Mouse (Mus musculus) midbrain, embryonic 11.5 days (tissue): ENCODE results near the gene March7. TPM values are rescaled to one million over a fixed set of nuclear protein-coding genes. Genes with fewer than 3 reads are reported as not detected.

ENCODE experiments used
- ATAC-seq: fragments of 200-750 bp; cut with Nextera tagmentation; 2 replicates; pipeline ENCODE4 v1.8.0; 2017; ENCODE audit warnings: moderate TSS enrichment, moderate library complexity; ENCODE audit not compliant: low FRiP score
- DNase-seq: peaks from one replicate; pipeline ENCODE4 v3.0.0; 2015; ENCODE audit warnings: low spot score; ENCODE audit errors: missing footprints
- H3K27ac ChIP-seq: fragments of 300-500 bp; sonication (generic); 2 replicates; pipeline ENCODE4 v1.5.1; 2014; ENCODE audit warnings: low read depth, low read length
- H3K27me3 ChIP-seq: fragments of 300-500 bp; sonication (generic); 2 replicates; pipeline ENCODE4 v1.6.1; 2014; ENCODE audit warnings: mild to moderate bottlenecking, low read length, moderate library complexity, mixed read lengths; ENCODE audit not compliant: control insufficient read depth, insufficient read depth
- H3K36me3 ChIP-seq: fragments of 300-500 bp; sonication (generic); 2 replicates; pipeline ENCODE4 v1.6.1; 2014; ENCODE audit warnings: mild to moderate bottlenecking, low read length, moderate library complexity, mixed read lengths; ENCODE audit not compliant: control insufficient read depth, insufficient read depth
- H3K4me1 ChIP-seq: fragments of 300-500 bp; sonication (generic); 2 replicates; pipeline ENCODE4 v1.6.1; 2014; ENCODE audit warnings: low read length; ENCODE audit not compliant: control insufficient read depth, insufficient read depth
- H3K4me2 ChIP-seq: fragments of 300-500 bp; sonication (generic); 2 replicates; pipeline ENCODE4 v1.6.1; 2014; ENCODE audit warnings: mild to moderate bottlenecking, moderate library complexity
- H3K4me3 ChIP-seq: fragments of 300-500 bp; sonication (generic); 2 replicates; pipeline ENCODE4 v1.5.1; 2014; ENCODE audit warnings: low read depth, low read length
- H3K9ac ChIP-seq: fragments of 300-500 bp; sonication (generic); 2 replicates; pipeline ENCODE4 v1.6.1; 2014; ENCODE audit warnings: low read length
- H3K9me3 ChIP-seq: fragments of 300-500 bp; sonication (generic); 2 replicates; pipeline ENCODE4 v1.6.1; 2016; ENCODE audit warnings: low read length; ENCODE audit not compliant: control insufficient read depth
- WGBS: fragments of 180-500 bp; shearing (Covaris S2); extraction: QIAGEN DNeasy Blood & Tissue Kit; methylation state at CpG from one replicate; pipeline ENCODE4 v1.1.7; 2014; 5-methylcytosine and 5-hydroxymethylcytosine counted together
- polyA plus RNA-seq: library from polyadenylated mRNA; unstranded; fragments of >200 nt; fragmentation: Nextera tagmentation; extraction: Ambion mirVana; gene quantifications from 2 replicates; pipeline ENCODE4 v1.2.1, GENCODE M21; 2014

The March7 gene
- polyA plus RNA-seq, 1 experiment from 2014 or later, result 76.2 TPM

DNA sequence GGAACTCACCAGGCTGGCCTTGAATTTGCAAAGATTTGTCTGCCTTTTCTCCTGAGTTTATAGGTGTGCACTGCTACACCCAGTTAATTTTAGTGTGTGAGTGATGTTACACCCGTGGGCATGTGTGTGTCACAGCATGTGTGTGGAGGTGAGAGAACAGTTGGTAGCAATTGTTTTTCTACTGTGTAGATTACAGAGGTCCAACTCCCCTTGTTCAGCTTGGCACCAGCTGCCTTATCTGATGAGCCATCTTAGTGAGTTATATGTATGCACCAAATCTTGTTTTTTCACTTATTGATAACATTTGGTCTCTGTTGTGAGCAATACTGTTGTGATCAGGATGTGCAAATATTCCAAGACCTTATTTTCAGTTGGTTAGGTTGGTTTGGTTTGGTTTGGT lies 13.8 kb downstream of the March7 start:
- Histone ChIP-seq H3K9me3 (no peaks in the 10 kb centered on the region), H3K27ac (no peak overlapping the region), H3K36me3 (no peaks in the 10 kb centered on the region), H3K9ac (no peak overlapping the region), H3K4me2 (no peak overlapping the region), H3K4me3 (no peak overlapping the region), H3K4me1 (no peaks in the 10 kb centered on the region), H3K27me3 (no peaks in the 10 kb centered on the region)
- ATAC-seq, result no peak
- DNase-seq, result no peak
- 91% methylated on average over 1 of the region's 1 CpGs for WGBS

DNA sequence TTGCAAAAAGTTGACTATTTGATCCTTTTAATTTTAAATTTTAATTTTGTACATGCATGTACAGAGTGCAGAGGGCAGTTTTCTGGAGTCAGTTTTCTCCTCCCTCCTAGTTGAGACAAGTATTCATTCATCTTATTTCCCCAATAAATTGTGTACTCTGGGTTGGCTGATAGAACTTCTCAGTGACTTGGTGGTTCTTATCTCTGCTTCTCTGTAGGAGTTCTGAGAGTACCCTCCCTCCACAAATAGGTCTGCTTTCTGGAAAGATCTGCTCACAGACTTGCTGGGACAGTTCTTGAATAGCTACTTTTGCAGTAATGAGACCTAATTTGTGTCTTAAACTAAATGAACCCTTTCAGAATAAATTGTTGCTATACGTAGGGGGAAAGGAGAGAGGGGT lies 18.8 kb downstream of the March7 start:
- Histone ChIP-seq H3K27me3 (no peaks in the 10 kb centered on the region), H3K4me2 (no peak overlapping the region), H3K36me3 (0 out of 2 replicates have a peak, but pooled peaks cover 3% of the 10 kb centered on the region), H3K9me3 (no peaks in the 10 kb centered on the region), H3K4me3 (no peak overlapping the region), H3K9ac (no peak overlapping the region), H3K27ac (no peak overlapping the region), H3K4me1 (no peaks in the 10 kb centered on the region)
- 93% methylated on average over 1 of the region's 1 CpGs for WGBS
- DNase-seq (no peak), ATAC-seq (no peak)

DNA sequence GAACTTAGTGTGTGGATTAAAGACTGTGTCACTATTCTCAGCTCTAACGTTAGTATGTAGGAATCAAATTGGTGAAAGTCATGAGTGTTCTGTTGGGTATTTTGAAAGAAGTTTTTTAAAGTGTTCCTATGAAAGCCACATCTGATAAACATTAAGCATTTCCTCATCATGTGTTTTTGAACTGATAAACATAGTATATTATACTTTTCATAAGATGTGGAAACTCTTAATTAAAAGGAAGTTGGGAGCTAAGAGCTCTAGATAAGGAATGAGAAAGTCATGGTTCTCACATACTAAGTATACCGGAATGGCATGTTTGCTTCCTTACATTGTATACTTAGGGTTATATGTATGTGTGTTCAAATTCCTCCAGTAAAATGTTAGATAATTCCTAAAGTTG lies 20.7 kb downstream of the March7 start:
- no peak overlapping the region for H3K9ac ChIP-seq
- no peaks in the 10 kb centered on the region for H3K4me1 ChIP-seq
- no peaks in the 10 kb centered on the region for H3K9me3 ChIP-seq
- ATAC-seq (no peak), DNase-seq (no peak)
- no peak overlapping the region for H3K4me2 ChIP-seq
- peaks cover 7% of the 10 kb centered on the region; the same call in 1 of the 2 replicates for H3K36me3 ChIP-seq
- 95% methylated on average over 2 of the region's 2 CpGs for WGBS
- H3K27ac ChIP-seq, result no peak overlapping the region
- H3K27me3 ChIP-seq, result no peaks in the 10 kb centered on the region
- no peak overlapping the region for H3K4me3 ChIP-seq

DNA sequence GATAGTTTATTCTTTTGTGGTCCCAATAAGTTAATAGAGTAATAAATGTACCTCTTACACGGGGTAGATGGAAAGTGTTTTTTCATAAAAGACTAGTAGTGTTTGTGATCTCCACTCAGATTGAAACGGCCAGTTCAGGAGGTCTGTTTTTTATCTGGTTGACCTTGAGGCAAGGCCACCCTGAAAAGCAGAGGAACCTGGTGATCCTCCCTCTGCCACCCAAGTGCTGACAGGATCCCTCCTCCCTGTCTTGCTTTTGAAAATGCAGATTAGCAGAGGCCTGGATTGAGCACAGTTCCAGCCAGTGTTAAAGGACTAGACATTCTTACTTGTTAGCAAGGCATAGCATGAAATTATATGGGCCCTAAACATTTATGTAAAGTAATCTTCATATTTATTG lies 23.5 kb downstream of the March7 start:
- Histone ChIP-seq H3K4me3 (no peak overlapping the region), H3K4me1 (no peaks in the 10 kb centered on the region), H3K27ac (no peak overlapping the region), H3K4me2 (no peak overlapping the region), H3K27me3 (no peaks in the 10 kb centered on the region), H3K9me3 (no peaks in the 10 kb centered on the region), H3K9ac (no peak overlapping the region), H3K36me3 (peaks cover 7% of the 10 kb centered on the region; the same call in 1 of the 2 replicates)
- 75% methylated on average over 2 of the region's 2 CpGs for WGBS
- DNase-seq (no peak), ATAC-seq (no peak)

DNA sequence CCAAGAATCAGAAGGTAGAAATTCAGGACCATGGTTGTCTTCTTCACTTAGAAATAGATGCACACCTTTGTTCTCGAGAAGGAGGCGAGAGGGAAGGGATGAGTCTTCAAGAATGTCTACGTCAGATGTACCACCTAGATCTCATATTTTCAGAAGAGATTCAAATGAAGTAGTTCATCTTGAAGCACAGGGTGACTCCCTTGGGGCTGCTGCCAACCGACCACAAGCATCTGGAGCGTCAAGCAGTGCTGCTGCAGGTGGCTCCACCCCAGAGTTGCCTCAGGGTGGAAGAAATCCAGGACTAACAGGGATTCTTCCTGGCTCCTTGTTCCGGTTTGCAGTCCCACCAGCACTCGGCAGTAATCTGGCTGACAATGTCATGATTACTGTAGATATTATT lies 24.8 kb downstream of the March7 start:
- H3K27ac ChIP-seq, result no peak overlapping the region
- no peak for ATAC-seq
- H3K9ac ChIP-seq, result no peak overlapping the region
- 92% methylated on average over 7 of the region's 7 CpGs for WGBS
- peaks cover 7% of the 10 kb centered on the region; the same call in 1 of the 2 replicates for H3K36me3 ChIP-seq
- no peaks in the 10 kb centered on the region for H3K4me1 ChIP-seq
- DNase-seq, result no peak
- no peak overlapping the region for H3K4me2 ChIP-seq
- no peak overlapping the region for H3K4me3 ChIP-seq
- no peaks in the 10 kb centered on the region for H3K9me3 ChIP-seq
- H3K27me3 ChIP-seq, result no peaks in the 10 kb centered on the region

DNA sequence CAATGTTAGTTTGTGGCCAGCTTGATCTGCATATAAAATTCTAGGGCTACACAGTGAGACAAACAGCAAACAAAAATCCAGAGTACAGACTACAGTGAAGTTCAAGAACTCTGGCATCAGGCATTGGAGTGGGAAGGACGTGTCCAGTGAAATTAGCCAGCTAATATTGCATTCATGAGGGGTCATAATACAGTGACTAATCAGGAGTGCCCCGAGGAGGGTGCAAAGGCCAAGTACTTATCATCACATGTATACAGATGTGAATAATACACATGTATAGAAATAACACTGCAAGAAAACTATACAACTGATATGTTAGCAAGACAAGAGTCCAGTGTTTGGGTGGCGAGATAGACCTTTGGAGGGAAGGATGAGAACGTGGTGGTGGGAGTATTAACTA lies 43.1 kb downstream of the March7 start:
- Histone ChIP-seq H3K27ac (no peak overlapping the region), H3K4me2 (no peak overlapping the region), H3K27me3 (no peaks in the 10 kb centered on the region), H3K36me3 (no peaks in the 10 kb centered on the region), H3K4me3 (no peak overlapping the region), H3K4me1 (no peaks in the 10 kb centered on the region), H3K9me3 (no peaks in the 10 kb centered on the region), H3K9ac (no peak overlapping the region)
- WGBS, result 85% methylated on average over 4 of the region's 4 CpGs
- DNase-seq (no peak), ATAC-seq (no peak)

DNA sequence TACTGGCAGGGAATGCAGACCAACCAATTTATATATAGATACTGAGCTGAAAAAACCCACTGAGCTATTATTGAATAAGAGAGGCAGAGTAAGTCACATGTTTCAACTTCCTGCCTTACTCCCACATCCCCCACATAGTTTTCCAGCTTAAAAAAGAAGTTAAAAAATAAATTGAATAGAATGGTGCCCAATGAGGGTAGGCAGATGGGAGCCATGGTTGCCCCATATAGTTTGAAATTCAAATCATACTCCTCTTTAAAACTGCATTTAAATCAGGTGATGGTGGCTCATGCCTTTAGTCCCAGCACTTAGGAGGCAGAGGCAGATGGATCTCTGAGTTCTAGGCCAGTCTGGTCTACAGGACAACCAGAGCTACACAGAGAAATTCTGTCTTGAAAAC lies 43.8 kb downstream of the March7 start:
- Histone ChIP-seq H3K9me3 (no peaks in the 10 kb centered on the region), H3K4me1 (no peaks in the 10 kb centered on the region), H3K27ac (no peak overlapping the region), H3K4me3 (no peak overlapping the region), H3K4me2 (no peak overlapping the region), H3K36me3 (no peaks in the 10 kb centered on the region), H3K9ac (no peak overlapping the region), H3K27me3 (no peaks in the 10 kb centered on the region)
- ATAC-seq (no peak), DNase-seq (no peak)

DNA sequence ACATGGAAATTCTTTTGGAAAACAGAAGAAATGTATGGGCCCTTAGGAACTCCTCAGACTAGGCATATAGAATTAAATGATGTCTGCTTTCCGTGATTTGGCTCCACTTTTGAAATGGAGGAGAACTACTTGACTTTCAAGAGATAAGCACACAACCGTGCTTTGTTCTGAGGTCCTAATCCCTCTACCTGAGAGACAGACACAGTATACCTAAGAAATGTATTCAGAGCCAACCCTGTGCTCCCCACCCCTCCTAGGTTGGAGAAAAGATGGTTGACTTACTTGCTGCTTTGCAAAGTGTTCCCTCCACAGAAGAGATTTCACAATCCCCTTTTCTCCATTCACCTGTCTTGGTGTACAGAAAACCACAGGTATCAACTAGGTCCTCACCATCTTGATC lies 47.1 kb downstream of the March7 start:
- no peak overlapping the region for H3K4me2 ChIP-seq
- H3K9ac ChIP-seq, result no peak overlapping the region
- H3K27me3 ChIP-seq, result no peaks in the 10 kb centered on the region
- no peak overlapping the region for H3K4me3 ChIP-seq
- no peak for DNase-seq
- H3K4me1 ChIP-seq, result no peaks in the 10 kb centered on the region
- no peaks in the 10 kb centered on the region for H3K36me3 ChIP-seq
- ATAC-seq, result no peak
- WGBS, result 88% methylated on average over 2 of the region's 2 CpGs
- no peak overlapping the region for H3K27ac ChIP-seq
- no peaks in the 10 kb centered on the region for H3K9me3 ChIP-seq

DNA sequence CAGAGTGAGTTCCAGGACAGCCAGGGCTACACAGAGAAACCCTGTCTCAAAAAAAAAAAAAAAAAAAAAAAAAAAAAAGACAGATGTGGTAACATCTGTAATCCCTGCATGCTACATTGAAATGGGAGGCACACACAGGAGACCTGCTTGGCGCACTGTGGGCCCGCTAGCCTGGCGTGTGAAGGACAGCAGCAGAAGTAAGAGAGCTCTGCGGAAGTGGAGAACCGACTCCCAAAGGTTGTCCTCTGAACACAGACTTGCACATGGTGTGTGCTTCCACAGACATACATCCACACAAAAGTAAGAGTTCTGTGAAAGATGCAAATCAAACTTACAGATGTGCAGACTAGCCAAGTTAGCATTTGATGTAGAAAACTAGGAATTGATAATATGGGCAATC lies 49.5 kb downstream of the March7 start:
- H3K9ac ChIP-seq, result no peak overlapping the region
- H3K4me1 ChIP-seq, result no peaks in the 10 kb centered on the region
- H3K36me3 ChIP-seq, result no peaks in the 10 kb centered on the region
- H3K4me2 ChIP-seq, result no peak overlapping the region
- H3K4me3 ChIP-seq, result no peak overlapping the region
- H3K27ac ChIP-seq, result no peak overlapping the region
- peak; percentile 81 for DNase-seq
- H3K9me3 ChIP-seq, result no peaks in the 10 kb centered on the region
- 97% methylated on average over 5 of the region's 5 CpGs for WGBS
- no peak for ATAC-seq
- H3K27me3 ChIP-seq, result no peaks in the 10 kb centered on the region
